Mouse (Mus musculus): ENCODE measurements at regions not wholly inside any gene's neighbourhood (a gene's known extent, or its start where the extent isn't known, plus 50 kb on each side); places are given as distances from the start of the nearest gene placed in this dataset.

DNA sequence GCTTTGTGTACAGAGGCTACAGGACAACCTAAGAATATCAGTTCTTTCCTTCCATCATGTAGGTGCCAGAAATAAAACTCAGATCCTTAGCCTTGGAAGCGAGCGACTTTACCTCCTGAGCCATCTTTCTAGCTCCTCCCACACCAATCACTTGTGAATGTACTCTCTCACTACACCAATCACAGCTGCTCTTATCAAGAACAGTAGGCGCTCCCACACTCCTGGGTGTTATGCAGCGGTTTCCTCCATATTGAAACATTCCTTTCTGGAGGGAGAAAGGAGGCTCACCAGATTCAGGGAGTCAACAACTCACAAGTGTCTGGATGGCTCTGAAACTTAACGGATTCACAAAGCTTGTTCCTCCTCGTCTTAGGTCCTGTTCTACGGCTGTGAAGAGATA, 168.1 kb upstream of the Arid2 start:
- DNase-seq (ENCODE audit: low read depth) = no peak

- DNase-seq (ENCODE audit: low read depth) = no peak
These were observed 162.9 kb upstream of the Arid2 start for GRCm38 (mm10) chr15:96124397-96124796.

DNA sequence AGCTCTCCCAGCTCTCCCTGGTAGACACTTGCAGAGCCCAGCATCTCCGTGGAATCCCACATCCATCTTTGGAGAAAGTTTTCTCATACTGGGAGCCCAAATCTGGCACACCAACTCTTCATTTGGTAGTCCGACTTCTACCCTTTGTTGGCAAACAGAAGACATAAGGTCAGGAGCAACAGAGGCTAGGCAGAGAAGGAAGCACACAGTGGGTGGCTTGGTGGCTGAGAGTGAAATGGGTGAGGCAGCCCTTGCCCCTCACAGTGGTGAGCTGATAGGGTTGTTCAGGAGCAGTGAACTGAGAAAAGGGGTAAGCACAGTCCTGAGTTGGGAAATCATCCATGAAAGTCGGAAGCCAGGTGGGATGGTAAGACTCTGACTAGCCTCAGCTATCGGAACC, 157.6 kb upstream of the Arid2 start:
- DNase-seq (ENCODE audit: low read depth) = no peak

DNA sequence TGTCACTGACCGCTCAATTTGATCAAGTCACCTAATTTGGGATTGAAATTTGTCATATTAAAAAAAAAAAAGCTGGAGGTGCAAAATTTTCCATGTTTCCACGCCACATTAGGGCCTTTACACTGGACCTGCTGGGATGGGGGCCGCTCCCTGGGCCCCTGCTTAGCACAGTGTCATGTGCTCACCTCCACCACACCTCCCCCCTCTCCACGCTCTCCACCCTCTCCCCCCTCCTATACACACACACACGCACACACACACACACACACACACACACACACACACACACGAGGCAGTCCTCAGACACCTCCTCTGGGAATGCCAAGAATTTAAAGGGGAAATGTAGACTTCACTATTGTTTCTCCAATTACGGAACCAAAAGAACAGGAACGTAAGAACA, 156.8 kb upstream of the Arid2 start:
- no peak for DNase-seq (ENCODE audit: low read depth)

DNA sequence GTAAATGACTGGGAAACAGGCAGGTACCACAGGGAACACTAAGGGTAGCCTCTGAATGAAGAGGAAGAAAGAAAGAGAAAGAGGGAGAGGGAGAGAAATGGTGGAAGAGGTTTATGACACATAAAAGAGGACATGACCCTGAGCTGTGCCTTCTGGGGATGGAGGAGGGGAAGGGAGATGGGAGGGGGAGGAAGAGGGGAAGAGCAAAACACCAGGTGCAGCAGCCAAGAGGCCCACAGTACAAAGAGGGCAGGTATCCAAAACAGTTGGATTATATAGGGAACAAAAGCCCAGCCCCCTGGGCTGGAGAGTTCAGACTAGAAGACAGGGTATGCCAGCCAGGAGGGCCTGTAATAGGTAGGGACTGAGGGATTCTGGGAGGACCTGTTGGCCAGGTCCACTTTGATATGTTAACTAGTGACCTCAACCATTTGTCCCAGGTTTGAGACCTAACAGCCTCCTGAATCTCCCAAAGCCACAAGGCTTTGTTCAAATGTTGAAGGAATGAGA, 155.7 kb upstream of the Arid2 start:
- no peak for DNase-seq (ENCODE audit: low read depth)

DNA sequence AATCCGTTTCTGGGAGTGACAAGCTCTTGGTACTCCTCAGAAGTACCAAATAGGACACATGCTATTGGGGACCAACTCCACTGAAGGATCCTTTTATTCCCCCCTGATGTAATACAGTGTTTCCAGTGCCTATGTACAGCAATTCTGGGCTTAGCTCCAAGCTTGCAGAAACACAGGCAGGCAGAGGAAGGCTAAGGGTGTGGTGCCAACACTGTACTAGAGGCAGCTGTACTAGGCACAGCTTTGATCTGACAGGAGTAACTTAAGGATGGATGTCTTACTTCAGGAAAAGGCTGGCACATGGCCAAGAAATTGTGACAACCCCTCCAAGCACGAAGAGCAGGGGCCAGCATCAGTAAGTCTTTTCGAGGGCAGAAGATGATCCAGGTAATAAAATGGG, 154.7 kb upstream of the Arid2 start:
- peak; percentile 9 for DNase-seq (ENCODE audit: low read depth)

GRCm38 (mm10) chr15:96135250-96135731, 152.0 kb upstream of the Arid2 start:
- DNase-seq (ENCODE audit: low read depth) = no peak

- no peak for DNase-seq (ENCODE audit: low read depth)
These were observed 151.5 kb upstream of the Arid2 start for GRCm38 (mm10) chr15:96135816-96136215.

DNA sequence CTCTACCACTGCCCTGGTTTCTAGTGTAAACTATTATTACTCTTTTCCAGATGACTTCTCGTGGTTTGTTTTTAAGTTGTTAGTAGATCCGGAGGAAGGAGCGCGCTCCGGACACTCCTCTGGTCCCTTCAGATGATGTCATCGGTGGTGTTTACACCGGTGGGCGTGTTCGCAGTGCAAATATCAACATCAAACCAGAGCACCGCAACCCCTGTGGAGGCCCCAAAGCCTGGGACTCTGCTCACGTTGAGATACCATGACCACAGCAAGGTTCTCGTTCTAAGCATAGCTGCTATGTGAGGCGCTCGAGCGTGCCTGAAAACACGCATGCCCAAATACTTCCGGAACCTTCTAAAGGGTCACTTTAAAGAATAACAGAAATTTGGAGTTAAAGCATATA, 149.8 kb upstream of the Arid2 start:
- DNase-seq (ENCODE audit: low read depth) = no peak

- no peak for DNase-seq (ENCODE audit: low read depth)
These were observed 149.4 kb upstream of the Arid2 start for GRCm38 (mm10) chr15:96137945-96138344.

DNA sequence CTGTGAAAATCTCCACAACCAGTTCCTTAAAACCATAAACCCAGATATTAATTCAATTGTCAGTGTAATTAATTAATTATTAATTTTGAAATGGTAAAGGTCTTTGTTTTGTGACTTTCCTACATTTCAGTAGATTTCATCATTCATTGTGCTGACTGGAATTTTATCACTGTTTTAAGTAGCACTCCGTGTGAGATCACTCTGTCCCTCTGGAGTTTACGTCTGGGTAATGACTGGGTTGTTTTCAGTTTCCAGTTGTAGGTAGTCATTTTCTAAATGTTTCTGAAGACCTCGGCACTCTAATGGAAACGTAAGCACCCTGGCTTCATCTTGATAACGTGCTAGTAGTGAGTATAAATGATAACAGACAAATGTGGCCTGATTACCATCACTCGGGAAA, 133.8 kb upstream of the Arid2 start:
- DNase-seq (ENCODE audit: low read depth) = no peak

DNA sequence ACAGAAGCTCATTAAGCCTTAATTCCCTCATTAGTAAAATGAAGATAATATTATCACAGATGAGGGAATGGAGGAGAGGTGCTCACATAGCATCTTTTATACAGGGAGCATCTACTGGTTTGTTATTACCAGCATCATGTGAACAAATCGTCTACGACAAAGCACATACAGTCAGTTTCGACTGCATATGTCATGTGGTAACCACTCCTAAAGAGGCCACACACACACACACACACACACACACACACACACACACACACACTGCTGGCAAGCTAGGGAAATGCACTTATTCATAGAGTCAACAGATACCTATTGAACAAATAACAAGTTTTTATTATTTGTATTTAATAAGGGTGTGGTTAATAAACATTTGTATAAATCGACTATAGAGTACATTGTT, 129.0 kb upstream of the Arid2 start:
- no peak for DNase-seq (ENCODE audit: low read depth)

- no peak for DNase-seq (ENCODE audit: low read depth)
These were observed 122.4 kb upstream of the Arid2 start for GRCm38 (mm10) chr15:96164771-96165431.

DNA sequence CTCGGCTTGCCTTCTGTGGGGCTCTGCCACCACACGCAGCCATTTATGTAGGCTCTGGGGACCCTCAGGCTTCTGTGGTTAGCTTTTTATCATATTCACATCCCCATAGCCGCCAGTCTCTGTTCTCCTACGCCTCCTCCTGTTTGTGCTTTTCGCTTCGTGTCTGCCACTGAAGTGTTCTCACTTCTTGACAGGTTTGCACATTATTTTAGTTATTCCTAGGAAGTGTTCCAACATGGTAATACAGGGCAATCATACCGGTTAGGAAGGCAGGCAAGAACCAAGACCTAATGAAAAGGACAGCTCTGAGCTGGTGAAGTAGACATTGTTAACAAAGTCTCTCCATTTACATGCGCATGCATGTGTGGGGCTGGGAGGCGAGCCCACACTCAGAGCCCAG, 120.1 kb upstream of the Arid2 start:
- DNase-seq (ENCODE audit: low read depth) = no peak

DNA sequence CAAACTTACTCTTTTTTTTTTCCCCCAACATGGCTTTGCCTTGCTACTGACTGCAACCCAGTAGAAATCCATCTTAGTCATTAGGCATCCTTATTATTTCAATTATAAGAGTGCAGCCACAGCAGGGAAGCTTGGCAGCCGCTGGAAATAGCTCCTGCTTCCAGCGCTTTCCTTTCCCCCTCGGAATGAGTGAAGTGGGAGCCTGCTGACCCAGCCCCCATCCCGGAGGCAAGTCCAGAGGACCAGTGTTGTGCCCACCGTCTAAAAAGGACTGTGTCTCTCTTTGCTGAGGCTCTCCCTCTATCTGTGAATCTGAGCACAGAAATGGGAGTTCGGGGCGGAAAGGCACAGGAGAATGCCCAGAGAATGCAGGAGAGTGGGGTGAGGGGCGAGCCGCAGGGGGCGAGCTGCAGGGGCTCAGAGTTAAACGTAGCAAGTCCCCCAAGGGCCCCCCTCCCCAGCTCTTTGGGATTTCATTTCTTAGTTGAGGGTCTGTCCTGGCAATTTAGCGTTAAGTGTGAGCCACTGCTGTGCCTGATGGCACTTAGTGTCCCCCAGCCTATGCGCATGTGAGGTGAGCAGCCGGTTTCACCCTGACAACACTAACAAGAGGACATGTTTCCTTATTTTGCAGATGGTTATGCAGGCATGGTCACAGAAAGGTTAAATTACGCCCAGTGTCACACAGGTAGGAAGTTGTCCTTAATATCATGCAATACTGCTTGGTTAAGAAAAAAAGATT, 117.4 kb upstream of the Arid2 start:
- DNase-seq (ENCODE audit: low read depth) = no peak

DNA sequence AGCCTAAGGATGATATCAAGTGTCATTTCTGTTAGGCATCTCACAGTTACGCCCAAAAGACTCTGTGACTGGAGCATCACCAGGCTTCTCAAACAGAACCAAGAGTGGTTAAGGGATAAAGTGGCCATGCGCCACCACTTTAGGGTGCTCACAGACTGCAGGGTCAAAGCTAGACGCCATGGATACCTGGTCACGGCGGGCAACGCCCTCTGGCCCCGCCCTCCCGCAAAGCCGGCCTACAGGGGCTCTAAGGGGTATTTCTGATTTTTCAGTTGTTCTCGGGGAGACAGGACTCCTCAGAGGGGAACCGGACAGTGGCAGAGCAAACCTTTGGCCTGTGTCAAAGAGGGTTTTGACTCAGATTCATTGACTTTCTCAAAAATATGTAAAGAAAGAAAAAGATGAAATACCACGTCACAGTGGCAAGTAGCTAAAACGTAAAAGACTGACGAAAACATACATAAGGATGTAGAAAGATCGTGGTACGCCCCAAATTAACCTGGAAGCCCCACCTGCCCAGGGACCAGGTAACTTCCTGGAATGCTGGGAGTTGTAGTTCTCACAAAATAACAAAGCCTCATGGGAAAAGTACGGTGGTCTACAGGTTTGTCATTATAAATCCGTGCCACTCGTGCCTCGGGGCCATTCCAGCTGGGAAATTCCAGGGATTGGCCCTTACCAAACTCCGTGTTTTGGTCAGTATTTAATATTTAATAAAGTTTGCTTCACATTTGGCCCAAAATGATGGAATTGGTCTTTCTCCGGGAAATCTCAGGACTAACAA, 116.1 kb upstream of the Arid2 start:
- no peak for DNase-seq (ENCODE audit: low read depth)

GRCm38 (mm10) chr15:96177911-96178310, 109.4 kb upstream of the Arid2 start:
- no peak for DNase-seq (ENCODE audit: low read depth)

DNA sequence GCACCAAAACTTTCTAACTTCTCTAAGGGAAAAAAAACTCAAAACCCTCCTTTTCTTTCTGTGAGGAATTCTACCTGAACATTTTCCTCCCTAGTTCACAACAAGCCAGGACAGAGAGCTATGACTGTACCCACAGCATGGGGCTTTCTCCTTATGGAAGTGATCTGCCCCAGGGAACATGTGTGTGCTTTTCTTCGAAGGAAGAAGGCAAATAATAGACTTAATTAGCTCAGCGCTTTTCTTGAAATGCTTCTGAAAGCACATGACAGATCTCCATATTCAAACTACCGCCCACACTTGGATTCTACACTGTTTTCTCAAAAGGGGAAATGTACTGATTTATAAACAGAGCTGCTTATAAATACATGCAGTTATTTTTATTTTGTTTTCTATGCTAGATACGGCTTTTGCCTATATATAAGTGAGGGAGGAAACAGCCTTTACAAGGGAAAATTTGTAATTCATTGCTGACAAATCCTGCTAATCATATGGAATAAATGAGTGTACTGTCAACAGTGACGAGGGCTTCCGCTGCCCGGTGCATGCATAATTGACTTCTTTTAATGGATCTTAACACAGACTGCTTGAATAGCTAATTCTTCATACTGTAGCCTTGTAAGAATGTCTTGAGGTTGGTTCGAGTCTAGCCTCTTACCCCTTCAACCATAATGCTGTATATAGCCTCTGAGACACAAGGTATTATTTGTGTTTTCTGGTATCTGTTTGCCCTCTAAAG, 108.8 kb upstream of the Arid2 start:
- no peak for DNase-seq (ENCODE audit: low read depth)

DNA sequence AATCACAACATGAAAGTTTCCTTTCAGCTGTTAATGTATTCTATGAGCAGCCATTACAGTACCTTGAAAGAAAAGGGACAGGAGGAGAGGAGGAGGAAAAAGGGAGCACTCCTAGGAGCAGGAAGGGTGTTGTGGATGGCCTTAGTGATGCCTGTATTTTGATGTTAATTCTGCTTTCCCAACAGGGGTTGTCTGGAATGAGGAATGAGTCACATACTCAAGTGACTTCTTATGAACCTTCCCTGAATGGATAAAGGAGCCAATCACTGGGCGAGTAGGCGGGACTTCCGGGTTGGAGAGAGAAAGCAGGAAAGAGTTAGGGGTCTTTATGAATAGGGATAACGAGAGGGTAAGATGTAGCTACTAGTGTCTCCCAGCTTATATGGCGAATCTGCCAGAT, 107.8 kb upstream of the Arid2 start:
- no peak for DNase-seq (ENCODE audit: low read depth)

- DNase-seq (ENCODE audit: low read depth) = no peak
These were observed 107.3 kb upstream of the Arid2 start for GRCm38 (mm10) chr15:96180036-96180435.

- no peak for DNase-seq (ENCODE audit: low read depth)
These were observed 106.3 kb upstream of the Arid2 start for GRCm38 (mm10) chr15:96180977-96181376.

DNA sequence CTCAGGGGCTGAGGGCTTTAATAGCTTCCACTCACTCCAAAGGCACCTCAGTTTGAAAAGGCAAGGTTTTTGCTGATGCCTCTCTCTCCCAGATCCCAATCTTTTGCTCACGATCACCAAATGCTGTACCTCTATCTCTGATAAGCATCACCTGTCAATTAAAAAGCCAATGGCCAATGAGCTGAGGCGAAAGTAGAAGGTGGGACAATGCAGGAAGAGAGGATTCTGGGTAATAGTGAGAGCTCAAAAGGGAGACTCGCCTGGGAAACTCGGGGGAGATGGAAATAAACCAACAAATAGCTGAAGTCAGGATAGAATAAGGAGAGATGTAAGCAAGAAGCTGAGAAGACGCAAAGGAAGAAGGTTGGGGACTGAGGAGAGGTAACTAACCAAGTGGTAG, 105.0 kb upstream of the Arid2 start:
- DNase-seq (ENCODE audit: low read depth) = no peak
